Mouse (Mus musculus): ENCODE results near the gene Rpl13a.
"Not testable (repeated sequence)": the region's sequence is repeated elsewhere in the genome, so short reads cannot be mapped to it uniquely, and the experiment has no call there.

Gene Rpl13a

DNA sequence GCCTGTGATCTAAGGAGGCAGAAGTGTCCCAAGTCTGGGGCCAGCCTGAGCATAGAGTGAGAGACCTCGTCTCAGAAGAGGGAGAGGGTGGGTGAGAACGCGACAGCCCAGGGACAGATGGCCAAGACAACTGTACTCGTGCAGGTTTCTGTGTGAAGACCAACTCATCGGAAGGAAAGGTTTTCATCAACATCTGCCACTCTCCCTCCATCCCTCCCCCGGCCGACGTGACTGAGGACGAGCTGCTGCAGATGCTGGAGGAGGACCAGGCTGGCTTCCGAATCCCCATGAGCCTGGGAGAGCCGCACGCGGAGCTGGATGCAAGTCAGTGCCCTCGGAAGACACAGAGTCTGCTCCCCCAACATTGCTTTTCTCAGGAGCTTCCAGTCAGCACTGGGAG lies 28.9 kb upstream of the Rpl13a start:
- DNase-seq (ENCODE audit: low read depth, low spot score) = no peak

DNA sequence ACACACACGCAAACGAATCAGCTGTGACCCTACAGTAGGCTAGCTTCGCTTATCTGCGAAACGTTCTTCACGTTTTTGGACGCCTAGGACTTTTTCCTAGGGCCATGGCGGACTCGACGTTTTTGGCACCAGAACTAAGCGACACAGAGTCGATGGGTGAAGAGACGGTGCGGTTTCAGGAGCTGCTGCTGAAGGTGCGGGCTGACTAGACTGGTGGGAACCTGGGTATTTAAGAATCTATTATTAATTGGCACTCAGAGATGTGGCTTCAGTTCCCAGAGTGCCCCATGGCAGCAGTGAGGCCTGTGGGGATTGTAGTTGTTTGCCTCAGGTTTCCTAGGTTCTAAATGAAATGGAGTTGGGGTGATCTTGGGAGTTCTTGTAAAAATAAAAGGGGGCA lies 27.6 kb upstream of the Rpl13a start:
- no peak for DNase-seq (ENCODE audit: low read depth, low spot score)

DNA sequence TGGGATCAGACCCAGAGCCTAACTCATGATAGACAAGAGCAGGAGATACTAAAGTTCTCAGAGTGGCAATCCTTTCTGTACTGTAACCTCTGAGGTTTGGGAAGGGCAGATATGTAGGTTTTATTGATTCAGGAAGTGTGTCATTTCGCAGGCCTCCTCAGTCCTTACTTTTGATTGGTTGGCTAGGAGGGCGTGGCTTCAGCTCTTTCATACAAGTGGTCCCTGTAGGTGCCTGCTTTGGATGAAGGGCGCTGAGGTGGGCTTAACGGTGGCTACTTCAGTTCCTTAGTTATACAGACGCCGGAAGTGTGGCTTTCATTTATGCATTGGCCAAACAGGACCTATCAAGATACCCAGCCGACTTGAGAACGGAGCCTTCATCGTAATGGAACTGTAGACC lies 27.0 kb upstream of the Rpl13a start:
- DNase-seq (ENCODE audit: low read depth, low spot score) = no peak

DNA sequence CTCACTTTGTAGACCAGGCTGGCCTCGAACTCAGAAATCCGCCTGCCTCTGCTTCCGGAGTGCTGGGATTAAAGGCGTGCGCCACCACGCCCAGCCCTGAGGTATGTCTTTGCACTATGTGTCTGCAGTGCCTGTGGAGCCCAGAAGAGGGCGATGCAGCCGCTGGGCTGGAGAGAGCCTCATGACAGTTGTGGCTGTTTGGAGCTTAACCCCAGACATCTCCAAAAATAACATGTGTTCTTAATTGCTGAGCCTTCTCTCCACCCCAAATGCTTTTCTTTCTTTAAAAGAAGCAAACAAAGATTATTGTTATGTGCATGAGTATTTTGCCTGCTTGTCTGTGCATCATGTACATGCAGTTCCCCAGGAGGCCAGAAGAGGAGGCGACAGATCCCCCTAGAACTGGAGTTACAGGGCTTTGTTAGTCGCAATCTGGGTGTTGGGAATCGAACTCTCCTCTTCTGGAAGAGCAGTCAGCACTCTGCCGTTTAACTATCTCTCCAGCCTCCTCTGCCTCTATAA lies 26.5 kb upstream of the Rpl13a start:
- no peak for DNase-seq (ENCODE audit: low read depth, low spot score)

DNA sequence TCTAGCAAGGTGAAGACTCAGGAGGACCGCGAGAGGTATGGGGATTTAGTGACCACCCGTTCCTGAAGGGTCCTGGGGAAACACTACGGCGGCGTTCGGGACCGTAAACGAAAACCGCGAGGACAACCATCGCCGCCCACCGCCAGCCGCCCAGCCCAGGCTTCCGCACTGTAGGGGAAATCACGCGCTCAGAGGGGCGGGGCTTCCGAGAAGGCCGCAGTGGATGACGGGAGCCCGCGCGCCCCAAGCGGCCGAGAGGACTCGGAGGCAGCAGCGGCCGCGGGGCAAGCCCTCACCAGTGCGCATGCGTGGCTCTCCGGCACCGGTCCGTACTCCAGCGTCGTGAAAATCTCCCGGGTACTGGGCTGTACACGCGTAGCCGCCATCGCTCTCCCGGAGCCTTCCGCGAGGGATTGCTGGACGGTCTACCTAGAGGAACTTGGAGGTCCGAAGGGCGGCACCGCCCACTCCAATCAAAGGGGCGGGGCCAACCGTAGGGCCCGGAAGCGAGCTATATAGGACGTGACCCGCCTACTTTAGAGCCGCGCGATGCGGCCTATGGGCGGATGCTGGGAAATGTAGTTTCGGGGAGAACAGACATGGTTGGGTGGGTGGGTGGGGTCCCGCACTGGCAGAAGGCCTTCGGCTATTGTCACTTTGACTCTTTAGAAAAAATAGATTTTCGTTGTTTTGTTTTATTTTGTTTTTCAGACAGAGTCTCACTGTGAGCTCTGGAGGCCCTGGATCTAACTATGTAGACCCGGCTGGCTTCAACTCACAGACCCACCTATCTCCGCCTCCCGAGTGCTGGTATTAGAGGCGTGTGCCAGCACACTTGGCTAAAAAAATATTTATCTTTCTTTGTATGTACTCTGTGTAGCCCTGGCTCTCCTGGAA lies 25.8 kb upstream of the Rpl13a start, which contains the start of the genes Pih1d1 and Aldh16a1:
Gene Pih1d1, plus strand, starts transcription at position 208 of the 897 bp plus-strand sequence.
Gene Aldh16a1, minus strand, starts transcription at position 489 of the 897 bp plus-strand sequence.
- peak; percentile 91 for DNase-seq (ENCODE audit: low read depth, low spot score)

DNA sequence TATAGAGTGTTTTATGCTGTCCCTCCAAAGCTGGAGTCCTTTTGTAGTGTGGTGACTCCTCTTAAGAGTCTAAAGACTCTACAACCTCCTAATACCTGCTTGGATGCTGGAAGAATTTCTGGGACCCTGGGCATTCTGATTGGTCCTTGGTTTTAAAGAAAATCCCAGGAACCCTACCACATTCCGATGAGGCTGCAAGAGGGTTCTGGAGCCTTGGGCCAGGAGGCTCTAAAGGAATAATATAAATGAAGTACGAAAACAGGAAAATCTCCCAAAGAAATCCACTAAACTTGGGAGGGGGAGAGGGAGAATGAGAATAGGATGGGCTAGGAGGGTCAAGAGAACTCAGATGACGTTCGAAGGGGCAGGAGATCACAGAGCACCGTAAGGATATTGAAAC lies 25.0 kb upstream of the Rpl13a start:
- DNase-seq (ENCODE audit: low read depth, low spot score) = no peak

DNA sequence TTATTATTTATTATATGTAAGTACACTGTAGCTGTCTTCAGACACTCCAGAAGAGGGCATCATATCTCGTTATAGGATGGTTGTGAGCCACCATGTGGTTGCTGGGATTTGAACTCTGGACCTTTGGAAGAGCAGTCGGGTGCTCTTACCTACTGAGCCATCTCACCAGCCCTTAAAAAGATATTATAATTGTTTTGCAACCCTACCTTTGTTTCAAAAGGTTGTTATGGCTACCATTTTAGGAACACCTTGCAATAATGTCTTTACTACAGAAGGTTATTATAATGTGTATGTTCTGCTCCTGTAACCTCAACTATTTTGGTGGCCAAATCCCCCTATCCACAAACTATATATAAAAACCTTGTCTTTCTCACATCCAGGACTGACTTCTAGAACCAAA lies 24.5 kb upstream of the Rpl13a start:
- DNase-seq (ENCODE audit: low read depth, low spot score) = not testable (repeated sequence)

DNA sequence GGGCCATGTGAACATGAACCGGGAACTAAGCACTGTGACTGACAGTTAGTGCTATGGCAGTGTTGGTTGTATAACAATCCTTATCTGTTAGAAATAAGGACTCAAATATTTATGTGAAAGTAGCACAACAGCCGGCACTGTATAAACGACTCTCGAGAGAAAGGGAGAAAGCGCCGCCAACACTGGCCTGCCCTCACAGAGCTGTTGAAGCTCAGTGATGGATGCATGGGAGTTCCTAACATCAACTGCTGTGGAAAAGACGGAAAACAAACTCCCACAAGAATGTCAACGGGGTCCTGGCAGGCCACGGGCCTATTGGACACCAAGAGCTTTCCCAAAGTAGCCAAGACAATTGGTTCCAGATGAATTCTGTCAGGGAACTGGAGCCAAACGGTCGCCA lies 22.7 kb upstream of the Rpl13a start:
- no peak for DNase-seq (ENCODE audit: low read depth, low spot score)

DNA sequence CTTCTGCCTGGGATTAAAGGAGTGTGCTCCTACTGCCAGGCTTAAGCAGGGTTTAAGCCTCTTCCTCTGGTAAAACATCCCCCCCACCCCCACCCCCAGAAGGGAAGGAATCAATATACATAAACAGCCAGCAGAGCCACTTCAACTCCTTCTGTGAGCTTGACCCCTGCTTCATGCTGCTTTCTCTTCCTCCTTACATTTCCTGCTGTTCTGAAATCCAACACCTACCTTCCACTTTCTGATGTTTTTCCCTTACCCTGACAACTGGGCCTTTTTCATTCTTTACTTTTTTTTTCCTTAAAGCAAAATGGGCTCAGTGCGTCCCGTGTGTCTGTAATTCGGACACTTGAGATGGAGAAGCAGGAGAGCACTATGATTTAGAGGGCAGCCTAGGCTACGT lies 21.8 kb upstream of the Rpl13a start:
- no peak for DNase-seq (ENCODE audit: low read depth, low spot score)

DNA sequence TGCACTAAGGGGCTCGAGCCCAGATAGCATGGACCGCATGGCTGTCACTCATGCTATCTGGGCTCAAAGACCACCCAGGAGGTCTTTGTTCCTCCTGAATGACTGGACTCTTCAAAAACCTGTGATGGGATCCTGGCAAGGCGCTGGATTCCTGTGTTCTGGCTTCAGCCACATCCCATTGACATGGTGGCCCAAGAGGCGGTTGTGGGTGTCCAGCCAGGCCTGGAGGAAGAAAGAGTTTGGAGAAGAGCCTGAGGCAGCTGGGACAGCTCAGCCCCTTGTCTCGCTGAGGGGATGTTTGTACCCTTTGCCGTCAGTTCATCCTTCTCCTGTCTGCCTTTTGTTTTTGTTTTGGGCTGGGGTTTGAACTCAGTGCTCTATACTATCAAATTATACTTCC lies 21.0 kb upstream of the Rpl13a start:
- DNase-seq (ENCODE audit: low read depth, low spot score) = no peak

DNA sequence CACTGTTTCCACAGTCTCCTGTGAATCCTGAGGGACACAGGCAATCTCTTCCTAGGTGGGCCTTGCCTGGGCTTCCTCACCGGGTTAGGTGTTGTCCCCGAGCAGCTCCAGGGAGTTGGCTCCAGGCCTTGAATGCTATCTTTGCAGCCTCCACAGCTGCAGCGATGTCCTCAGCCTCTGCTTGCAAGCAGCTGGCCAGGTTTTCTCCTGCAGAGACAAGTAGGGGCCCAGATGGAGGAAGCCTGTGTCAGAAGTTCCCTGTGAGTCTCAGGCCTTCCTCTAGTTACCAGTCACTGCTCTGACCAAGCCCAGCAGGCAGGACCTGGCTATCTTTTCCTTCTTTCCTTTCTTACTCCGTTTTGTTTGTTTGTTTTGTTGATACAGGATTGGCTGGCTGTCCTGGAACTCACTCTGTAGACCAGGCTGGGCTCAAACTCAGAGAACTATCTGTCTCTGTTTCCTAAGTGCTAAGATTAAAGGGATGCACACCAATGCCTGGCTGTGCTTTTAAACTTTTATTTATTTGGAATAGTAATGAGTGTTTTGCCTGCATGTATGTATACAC lies 20.1 kb upstream of the Rpl13a start:
- no peak for DNase-seq (ENCODE audit: low read depth, low spot score)

DNA sequence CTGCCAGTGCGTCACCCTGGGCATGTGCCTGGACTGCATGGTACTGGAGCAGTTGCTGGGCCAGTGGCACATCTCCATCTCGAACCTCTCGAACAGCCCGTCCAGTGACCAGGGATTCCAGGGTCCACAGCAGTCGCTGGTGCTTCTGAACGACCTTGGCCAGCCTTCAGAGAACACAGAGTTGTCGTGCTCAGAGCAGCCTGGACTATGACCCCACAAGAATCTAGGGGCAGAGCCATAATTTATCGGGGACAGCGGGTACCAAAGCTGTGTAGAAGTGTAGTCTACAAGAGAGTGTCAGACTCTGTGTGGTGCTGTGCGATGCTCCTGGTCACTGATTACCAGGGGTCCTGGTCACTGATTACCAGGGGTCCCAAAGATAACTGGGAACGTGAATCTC lies 19.3 kb upstream of the Rpl13a start:
- DNase-seq (ENCODE audit: low read depth, low spot score) = no peak

DNA sequence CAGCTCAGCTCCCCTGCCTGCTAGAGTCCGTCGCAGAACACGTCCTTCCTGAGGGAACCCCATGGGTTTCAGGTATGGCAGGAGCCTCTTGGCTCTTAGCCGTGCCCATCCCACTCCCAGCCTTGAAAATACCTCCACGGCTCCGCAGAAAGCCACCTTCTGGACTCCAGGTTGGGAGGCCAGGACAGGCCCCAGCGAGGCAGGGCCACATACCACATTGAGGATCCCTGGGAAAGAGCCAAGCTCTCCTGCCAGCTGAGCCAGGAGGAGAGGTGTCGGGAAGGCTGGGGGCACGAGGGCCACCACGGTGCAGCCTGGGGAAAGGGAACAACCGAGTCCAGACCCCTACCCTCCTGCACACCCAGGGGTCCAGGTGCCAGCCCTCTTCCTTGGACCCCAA lies 18.7 kb upstream of the Rpl13a start:
- DNase-seq (ENCODE audit: low read depth, low spot score) = no peak

DNA sequence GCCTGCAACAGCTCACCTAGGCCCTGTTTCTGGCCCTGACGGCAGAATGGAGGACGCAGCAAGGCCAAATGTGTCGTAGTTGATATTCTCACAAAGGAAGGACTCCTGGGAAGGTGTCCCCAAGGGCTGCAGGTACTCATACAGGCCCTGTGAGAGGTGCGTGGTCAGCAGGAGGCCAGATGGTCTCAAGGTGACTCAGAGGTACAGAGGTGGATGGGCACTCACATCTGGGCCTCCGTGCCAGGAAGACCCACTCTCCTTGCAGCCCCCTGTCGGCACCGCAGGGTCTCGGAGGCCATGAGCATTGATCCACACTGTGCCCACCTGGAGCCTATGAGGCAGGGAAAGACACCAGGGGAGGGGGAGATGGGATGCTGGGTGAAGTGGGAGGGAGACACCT lies 16.9 kb upstream of the Rpl13a start:
- DNase-seq (ENCODE audit: low read depth, low spot score) = no peak

DNA sequence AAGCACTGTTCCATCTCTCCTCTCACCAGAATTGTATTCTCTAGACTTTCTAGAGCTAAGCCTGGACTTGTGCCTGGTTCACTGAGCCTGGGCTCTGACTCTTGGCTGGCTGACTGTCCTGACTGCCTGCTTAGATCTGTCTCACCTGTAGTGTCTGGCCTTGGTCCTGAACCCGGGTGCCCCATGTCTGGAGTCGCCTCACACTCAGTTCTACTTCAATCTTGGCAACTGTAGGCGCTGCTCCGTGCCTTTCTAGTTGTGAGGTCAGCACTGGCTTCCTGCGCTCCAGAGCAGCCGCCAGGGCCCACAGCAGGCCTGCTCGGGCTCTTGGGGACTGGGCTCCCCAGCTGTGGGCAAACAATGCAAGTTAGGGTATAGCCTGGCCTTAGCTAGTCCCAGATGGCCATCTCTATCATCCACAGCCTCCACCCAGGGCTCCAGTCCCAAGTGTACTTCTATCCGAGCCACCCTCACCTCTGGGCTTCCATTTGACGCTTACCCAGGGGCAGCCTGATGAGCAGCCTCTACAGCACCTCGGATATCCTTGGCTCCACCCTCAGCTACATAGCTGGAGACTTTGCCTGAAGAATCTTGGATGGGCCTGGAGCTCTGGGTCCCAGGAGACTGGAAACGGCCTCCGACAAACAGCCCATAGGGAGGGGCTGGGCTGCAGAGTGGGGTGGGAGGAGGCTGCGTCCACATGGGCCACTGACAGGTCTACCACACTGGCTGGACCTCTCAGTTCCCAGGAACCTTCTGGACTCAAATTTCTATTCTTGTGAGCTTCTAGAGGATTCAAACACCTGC lies 16.0 kb upstream of the Rpl13a start:
- no peak for DNase-seq (ENCODE audit: low read depth, low spot score)

DNA sequence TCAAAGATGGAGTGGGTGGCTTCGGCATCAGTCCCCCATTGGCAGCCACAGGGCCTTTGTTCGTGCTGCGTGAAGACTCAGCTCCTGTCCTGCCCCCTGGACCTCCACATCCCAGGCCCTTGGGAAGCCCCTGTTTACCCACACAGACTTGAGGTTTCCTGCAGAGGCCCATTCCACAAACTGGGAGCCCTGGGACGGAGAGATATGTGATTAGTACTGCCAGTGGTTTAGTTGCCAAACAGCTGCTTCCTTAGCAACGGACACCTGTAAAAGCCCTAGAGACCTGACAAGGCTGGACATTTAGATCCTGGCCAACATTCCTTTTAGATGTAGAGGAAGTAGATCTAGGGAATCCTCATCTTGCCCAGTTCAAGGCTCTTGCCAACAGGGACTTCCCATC lies 13.4 kb upstream of the Rpl13a start:
- no peak for DNase-seq (ENCODE audit: low read depth, low spot score)

DNA sequence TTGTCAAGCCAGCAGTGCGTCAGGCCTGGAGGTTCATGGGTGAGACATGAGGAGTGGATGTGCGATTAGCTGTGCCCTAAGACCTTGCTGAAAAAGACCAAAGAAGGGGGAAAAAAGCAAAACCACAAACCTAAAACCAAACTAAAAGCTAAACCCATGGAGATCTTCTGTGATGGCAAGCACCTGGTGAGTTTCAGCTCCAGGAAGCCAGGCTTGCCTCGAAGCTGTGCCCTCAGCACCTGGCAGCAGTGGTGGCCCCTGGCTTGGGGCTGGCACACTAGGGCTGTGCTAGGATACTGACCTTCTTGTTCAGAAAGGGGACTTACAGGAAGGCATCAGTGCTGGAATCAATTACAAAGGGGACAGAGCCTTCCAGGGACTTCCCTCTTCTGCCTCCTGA lies 12.8 kb upstream of the Rpl13a start:
- DNase-seq (ENCODE audit: low read depth, low spot score) = no peak

DNA sequence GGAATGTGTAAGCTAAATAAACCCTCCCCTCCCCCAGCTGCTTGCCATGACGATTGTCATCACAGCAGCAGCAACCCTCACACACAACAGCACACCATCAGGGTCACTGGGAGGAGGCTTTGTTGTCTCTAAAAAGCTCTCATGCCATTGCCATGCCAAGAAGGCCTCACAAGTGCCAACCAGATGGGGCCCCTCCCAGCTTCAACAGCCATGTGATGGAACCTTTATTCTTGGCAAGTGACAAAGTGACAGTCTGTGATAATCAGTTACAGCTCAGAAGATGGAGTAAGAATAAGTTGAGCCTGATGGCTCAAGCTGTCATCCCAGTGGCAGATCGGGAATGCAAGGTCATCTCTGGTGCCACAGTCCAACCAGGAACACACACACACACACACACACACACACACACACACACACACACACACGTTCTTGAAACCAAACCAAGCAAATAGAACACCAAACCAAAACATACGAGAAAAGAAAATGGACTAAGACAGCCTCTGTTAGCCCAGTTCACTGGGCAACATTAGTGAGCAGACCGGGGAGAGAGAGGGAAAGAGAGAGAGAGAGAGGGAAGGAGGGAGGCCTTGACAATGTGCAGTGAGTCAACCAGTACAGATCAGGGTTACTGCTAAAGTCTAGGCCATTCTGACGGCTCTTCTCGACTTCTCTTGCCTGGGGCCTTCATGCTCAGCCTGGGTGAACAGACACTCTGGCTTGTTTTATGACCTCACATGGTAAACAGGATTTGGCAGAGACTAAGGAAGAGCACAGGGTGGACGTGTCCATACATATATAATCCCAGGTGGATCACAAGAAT lies 11.6 kb upstream of the Rpl13a start:
- DNase-seq (ENCODE audit: low read depth, low spot score) = no peak

DNA sequence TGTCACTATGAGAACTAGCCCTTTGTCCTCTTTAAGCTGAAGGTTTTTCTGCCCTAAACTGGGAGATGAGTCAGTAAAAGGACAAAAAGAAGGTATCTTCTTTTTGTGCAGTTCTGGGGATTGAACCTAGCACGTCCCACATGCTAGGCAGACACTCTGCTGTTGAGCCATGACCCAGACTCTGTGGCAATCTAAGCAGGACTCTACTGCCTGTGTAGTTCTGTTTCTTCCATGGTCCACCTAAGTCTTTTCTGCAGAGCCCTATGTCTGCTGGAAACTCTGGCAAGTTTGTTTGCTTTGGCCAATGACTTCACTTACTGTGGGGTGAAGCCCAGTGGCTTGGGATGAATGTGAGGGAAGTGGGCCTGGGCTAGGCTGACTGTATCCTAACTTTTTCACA lies 9.8 kb upstream of the Rpl13a start:
- no peak for DNase-seq (ENCODE audit: low read depth, low spot score)

DNA sequence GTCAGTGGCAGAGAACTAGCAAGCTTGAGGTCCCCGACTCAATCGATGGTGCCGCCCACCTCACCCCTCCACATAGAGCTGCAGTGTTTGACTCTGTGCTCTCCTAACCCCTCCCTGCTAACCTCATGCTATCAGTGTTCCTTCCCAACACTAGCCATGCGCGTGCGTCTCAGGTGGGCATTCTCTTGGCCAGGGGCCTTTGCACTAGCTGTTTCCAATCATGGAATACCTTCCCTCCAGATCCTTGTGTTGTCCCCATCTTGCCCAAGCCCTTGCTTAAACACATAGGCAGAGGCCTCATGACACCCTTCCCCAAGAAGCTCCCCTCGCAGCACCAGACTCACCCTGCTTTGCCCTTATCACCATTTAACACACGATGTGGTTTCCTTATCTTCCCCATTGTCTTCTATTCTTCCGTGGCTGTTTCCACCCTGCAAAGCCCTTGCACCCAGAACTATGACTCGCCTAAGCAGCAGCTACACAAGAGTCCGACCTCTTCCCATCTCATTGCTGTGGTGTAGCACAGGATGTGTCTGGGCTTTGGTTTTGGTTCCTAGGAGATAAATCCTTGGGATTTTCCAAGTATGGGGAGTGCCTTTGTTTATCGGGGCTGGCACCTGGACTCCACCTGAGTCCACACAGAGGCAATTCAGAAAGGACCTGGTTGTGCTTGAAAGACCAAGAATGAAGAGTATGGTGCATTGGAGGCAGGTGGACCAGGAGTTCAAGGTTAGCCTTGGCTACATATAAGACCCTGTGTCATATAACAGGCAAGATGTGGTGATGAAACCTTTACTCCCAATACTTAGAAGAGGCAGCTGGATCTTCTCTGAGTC lies 8.8 kb upstream of the Rpl13a start:
- no peak for DNase-seq (ENCODE audit: low read depth, low spot score)

Data from retina, adult 2 months (tissue).